Mouse (Mus musculus): ENCODE measurements at regions not wholly inside any gene's neighbourhood (a gene's known extent, or its start where the extent isn't known, plus 50 kb on each side); places are given as distances from the start of the nearest gene placed in this dataset.

GRCm38 (mm10) chr3:37971240-37971639 lies 246.9 kb upstream of the Gm5148 start:
- no peak overlapping the region for H3K4me2 ChIP-seq (replicated peaks)
- no peak for ATAC-seq
- H3K27me3 ChIP-seq: peaks cover 11% of the 10 kb centered on the region; the same call in 1 of the 2 replicates
- no peak overlapping the region for H3K27ac ChIP-seq
- no peaks in the 10 kb centered on the region for H3K9me3 ChIP-seq
- 82% methylated on average over 2 of the region's 2 CpGs for WGBS
- H3K4me1 ChIP-seq (replicated peaks): peaks cover 6% of the 10 kb centered on the region; the same call in 1 of the 2 replicates
- H3K4me3 ChIP-seq (replicated peaks): no peak overlapping the region
- no peak overlapping the region for H3K9ac ChIP-seq (replicated peaks)
- no peaks in the 10 kb centered on the region for H3K36me3 ChIP-seq

DNA sequence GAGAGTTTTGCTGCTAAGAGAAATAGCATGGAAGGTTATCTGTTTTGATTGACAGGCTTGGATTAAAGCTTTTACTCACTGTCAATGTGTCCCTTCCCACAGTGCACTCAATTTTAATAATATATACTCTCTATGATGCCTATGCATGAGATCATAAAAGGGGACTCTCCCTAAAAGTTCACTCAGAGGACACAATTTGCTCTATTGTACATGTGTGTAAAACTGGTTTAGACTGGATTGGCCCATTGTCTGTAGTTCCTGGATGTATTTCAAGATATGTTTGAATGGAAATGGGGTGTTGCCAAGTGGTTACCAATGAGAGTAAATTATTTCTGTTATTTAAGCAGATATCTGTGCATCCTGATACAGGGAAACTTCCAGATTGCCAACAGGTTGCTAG lies 244.4 kb upstream of the Gm5148 start:
- Histone ChIP-seq H3K9me3 (no peaks in the 10 kb centered on the region), H3K4me2 (replicated peaks) (no peak overlapping the region), H3K27ac (no peak overlapping the region), H3K27me3 (no peaks in the 10 kb centered on the region), H3K4me1 (replicated peaks) (no peaks in the 10 kb centered on the region), H3K36me3 (no peaks in the 10 kb centered on the region), H3K4me3 (replicated peaks) (no peak overlapping the region), H3K9ac (replicated peaks) (no peak overlapping the region)
- ATAC-seq: no peak

DNA sequence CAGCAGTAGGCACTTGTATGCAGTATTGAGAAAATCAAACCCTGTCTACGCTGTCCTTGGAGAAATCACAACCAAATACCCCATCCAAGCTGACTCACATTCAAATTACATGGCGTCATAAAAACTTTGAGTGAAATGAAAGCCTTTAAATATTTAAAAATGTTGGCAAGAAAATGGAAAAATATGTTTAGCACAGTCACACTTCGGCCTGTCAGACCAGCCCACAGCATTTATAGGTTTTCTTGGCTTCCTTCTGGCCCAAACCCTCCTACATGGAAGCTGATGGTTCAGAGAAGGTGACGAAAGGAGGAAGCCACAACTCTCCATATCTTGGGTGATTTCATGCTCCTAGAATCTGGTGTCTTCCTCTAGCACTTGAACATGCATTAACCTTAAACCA lies 240.9 kb upstream of the Gm5148 start:
- Histone ChIP-seq H3K27me3 (0 out of 2 replicates have a peak, but pooled peaks cover 6% of the 10 kb centered on the region), H3K4me3 (replicated peaks) (no peak overlapping the region), H3K36me3 (no peaks in the 10 kb centered on the region), H3K4me2 (replicated peaks) (no peak overlapping the region), H3K4me1 (replicated peaks) (no peaks in the 10 kb centered on the region), H3K9ac (replicated peaks) (no peak overlapping the region), H3K9me3 (no peaks in the 10 kb centered on the region), H3K27ac (no peak overlapping the region)
- 92% methylated on average over 4 of the region's 4 CpGs for WGBS
- no peak for ATAC-seq

DNA sequence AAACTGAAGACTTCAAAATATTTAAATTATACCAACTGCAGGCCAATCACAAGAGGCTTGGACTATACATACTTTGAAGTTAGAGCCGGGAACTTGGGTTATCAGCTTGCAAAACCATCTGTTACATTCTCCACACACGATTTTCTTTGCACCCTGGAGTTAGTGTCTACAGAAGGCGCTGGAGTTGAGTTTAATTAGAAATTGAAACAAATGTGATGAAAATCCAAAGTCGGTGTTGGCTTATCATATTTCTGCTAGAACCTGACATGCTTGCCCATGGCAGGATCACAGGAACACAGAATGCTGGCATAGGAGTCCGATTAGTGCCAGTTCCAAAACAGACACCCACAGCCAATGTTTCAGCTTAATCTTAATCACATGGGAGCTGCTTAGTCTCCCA lies 239.8 kb upstream of the Gm5148 start:
- no peaks in the 10 kb centered on the region for H3K36me3 ChIP-seq
- no peak overlapping the region for H3K4me3 ChIP-seq (replicated peaks)
- no peak for ATAC-seq
- no peak overlapping the region for H3K4me2 ChIP-seq (replicated peaks)
- H3K27ac ChIP-seq: no peak overlapping the region
- no peak overlapping the region for H3K9ac ChIP-seq (replicated peaks)
- H3K27me3 ChIP-seq: 0 out of 2 replicates have a peak, but pooled peaks cover 6% of the 10 kb centered on the region
- WGBS: 82% methylated on average over 5 of the region's 5 CpGs
- H3K9me3 ChIP-seq: no peaks in the 10 kb centered on the region
- no peaks in the 10 kb centered on the region for H3K4me1 ChIP-seq (replicated peaks)

DNA sequence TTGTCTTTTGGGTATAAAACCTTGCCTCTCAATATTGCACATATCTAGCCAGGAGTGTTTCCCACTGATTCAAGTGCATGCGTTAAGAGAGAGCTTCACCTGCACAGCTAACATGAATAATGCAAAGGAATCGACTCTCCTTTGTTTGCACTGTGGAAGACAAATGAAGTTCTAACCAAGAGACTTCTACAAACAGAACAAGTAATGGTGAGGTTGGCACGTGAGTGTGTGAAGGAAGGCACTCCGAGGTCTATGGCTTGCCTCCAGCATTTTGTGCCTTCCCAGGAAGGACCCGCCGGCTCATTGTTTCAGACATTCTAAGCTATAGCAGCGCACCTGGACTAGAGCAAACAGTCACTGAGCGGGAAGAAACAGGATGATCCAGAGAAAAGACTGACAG lies 238.5 kb upstream of the Gm5148 start:
- H3K4me2 ChIP-seq (replicated peaks): no peak overlapping the region
- no peaks in the 10 kb centered on the region for H3K9me3 ChIP-seq
- ATAC-seq: no peak
- no peak overlapping the region for H3K9ac ChIP-seq (replicated peaks)
- H3K36me3 ChIP-seq: no peaks in the 10 kb centered on the region
- WGBS: 82% methylated on average over 8 of the region's 8 CpGs
- H3K27ac ChIP-seq: no peak overlapping the region
- H3K4me1 ChIP-seq (replicated peaks): no peaks in the 10 kb centered on the region
- H3K4me3 ChIP-seq (replicated peaks): no peak overlapping the region
- 0 out of 2 replicates have a peak, but pooled peaks cover 6% of the 10 kb centered on the region for H3K27me3 ChIP-seq

DNA sequence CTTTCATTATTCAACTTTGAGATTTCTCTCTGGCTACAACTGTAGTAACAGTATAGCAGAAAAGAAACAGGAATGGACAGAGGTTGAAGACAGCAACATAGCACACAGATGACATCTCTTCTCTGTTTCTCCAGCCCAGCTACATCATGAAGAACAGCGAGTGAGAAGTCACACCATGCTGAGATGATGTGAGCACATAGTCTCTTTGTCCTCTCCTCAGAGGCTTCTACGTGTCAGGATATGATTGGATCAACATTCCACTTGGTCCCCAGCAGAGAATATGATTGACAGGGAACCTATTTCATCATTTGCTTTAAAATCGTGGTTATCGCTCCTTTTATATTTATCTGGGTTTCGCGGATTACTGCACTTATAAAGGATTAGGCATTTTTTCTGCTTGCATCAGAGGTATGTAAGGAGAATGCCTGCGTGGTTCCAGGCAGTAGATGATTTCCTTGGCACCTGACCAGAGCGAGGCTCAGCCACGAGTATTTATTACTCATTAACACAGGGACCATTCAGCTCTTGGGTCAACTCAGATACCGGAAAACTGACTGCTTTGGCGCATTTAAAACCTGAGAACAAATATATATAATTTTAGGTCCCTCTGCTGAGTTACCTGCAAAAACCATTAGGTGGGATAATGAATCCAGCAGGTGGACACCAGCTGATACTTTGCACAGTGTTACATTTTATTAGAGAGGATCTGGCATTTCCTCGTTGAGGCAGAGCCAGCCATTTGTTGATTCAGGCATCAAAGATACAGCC lies 237.9 kb upstream of the Gm5148 start:
- H3K9me3 ChIP-seq: no peaks in the 10 kb centered on the region
- H3K4me2 ChIP-seq (replicated peaks): no peak overlapping the region
- no peaks in the 10 kb centered on the region for H3K36me3 ChIP-seq
- no peaks in the 10 kb centered on the region for H3K4me1 ChIP-seq (replicated peaks)
- no peak overlapping the region for H3K9ac ChIP-seq (replicated peaks)
- H3K27me3 ChIP-seq: 0 out of 2 replicates have a peak, but pooled peaks cover 6% of the 10 kb centered on the region
- no peak overlapping the region for H3K27ac ChIP-seq
- H3K4me3 ChIP-seq (replicated peaks): no peak overlapping the region
- WGBS: 75% methylated on average over 12 of the region's 12 CpGs
- ATAC-seq: no peak

GRCm38 (mm10) chr3:37958361-37958978 lies 234.2 kb upstream of the Gm5148 start:
- Histone ChIP-seq H3K4me3 (replicated peaks) (no peak overlapping the region), H3K4me1 (replicated peaks) (no peaks in the 10 kb centered on the region), H3K9ac (replicated peaks) (no peak overlapping the region), H3K9me3 (no peaks in the 10 kb centered on the region), H3K27me3 (0 out of 2 replicates have a peak, but pooled peaks cover 6% of the 10 kb centered on the region), H3K27ac (no peak overlapping the region), H3K4me2 (replicated peaks) (no peak overlapping the region), H3K36me3 (no peaks in the 10 kb centered on the region)
- WGBS: 77% methylated on average over 6 of the region's 6 CpGs
- no peak for ATAC-seq

DNA sequence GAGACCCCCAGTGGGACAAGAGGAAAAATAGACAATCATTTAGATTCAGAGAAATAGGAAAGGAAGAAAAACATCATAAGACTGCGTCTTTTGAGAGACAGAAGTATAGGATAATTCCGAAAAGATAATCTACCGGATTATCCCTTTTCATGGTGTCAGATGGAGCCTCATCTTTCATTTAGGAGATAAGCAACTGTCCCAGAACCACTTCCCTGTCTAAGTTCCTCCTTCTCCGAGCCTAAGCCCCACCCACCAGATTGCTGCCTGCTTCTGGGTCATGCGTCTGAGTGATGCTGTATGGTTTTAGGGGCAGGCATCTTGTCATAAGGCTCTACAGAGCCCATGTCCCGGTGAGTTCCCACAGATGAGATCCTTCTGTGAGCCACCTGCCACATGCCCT lies 232.3 kb upstream of the Gm5148 start:
- no peak for ATAC-seq
- 86% methylated on average over 6 of the region's 6 CpGs for WGBS
- Histone ChIP-seq H3K9ac (replicated peaks) (no peak overlapping the region), H3K27ac (no peak overlapping the region), H3K9me3 (no peaks in the 10 kb centered on the region), H3K4me1 (replicated peaks) (no peaks in the 10 kb centered on the region), H3K4me3 (replicated peaks) (no peak overlapping the region), H3K36me3 (no peaks in the 10 kb centered on the region), H3K4me2 (replicated peaks) (no peak overlapping the region), H3K27me3 (no peaks in the 10 kb centered on the region)

- no peak overlapping the region for H3K9ac ChIP-seq (replicated peaks)
- H3K4me1 ChIP-seq (replicated peaks): no peaks in the 10 kb centered on the region
- H3K36me3 ChIP-seq: no peaks in the 10 kb centered on the region
- no peaks in the 10 kb centered on the region for H3K27me3 ChIP-seq
- H3K4me3 ChIP-seq (replicated peaks): no peak overlapping the region
- H3K4me2 ChIP-seq (replicated peaks): no peak overlapping the region
- WGBS: 64% methylated on average over 3 of the region's 3 CpGs
- ATAC-seq: no peak
- H3K9me3 ChIP-seq: no peaks in the 10 kb centered on the region
- no peak overlapping the region for H3K27ac ChIP-seq
Measured at GRCm38 (mm10) chr3:37952891-37953290, 228.6 kb upstream of the Gm5148 start.

DNA sequence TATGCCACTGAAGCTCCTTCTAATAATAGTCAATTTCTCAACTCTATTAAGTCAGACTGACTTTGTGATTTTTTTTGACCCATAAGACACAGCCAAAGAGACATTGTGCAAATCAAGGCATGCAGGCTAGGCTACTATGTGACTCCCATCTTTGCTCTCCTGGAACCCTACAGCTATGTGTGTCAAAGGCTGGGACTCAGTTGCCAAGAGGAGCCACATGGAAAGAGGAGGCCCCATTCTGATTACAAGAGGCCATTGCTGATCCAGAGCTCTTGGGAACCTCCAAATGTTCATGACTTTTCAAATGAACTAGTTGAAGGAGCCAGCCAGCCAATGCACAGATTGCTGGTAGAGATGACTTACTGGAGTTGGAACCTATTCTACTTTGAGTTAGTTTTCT lies 228.0 kb upstream of the Gm5148 start:
- no peak overlapping the region for H3K27ac ChIP-seq

DNA sequence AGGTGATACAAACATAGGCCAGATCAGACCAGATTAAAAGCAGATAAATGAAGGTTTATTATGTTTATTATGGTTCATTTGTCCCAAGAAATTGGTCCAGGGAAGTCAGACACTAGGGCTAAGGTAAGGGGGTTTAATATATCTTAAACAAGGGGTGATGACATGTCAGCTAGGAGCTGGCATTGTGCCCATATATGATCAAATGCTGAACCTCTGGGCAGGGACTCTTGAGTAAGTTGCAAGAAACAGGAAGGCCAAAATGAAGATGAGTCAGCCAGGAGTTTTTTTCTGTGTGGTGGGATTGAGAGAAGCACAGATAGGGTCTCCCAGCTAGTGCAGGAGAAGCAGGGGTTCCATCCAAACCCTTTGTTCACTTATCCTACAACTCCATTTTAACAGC lies 219.4 kb upstream of the Gm5148 start:
- no peak for ATAC-seq
- H3K27ac ChIP-seq: no peak overlapping the region
- no peaks in the 10 kb centered on the region for H3K9me3 ChIP-seq
- H3K4me3 ChIP-seq (replicated peaks): no peak overlapping the region
- no peaks in the 10 kb centered on the region for H3K4me1 ChIP-seq (replicated peaks)
- no peaks in the 10 kb centered on the region for H3K27me3 ChIP-seq
- no peak overlapping the region for H3K9ac ChIP-seq (replicated peaks)
- no peak overlapping the region for H3K4me2 ChIP-seq (replicated peaks)
- no peaks in the 10 kb centered on the region for H3K36me3 ChIP-seq

More for the DNA sequence above, 228.0 kb upstream of the Gm5148 start:
- no peaks in the 10 kb centered on the region for H3K4me1 ChIP-seq (replicated peaks)
- H3K9me3 ChIP-seq: no peaks in the 10 kb centered on the region
- H3K9ac ChIP-seq (replicated peaks): no peak overlapping the region
- ATAC-seq: no peak
- H3K4me3 ChIP-seq (replicated peaks): no peak overlapping the region
- no peaks in the 10 kb centered on the region for H3K27me3 ChIP-seq
- H3K4me2 ChIP-seq (replicated peaks): no peak overlapping the region
- H3K36me3 ChIP-seq: no peaks in the 10 kb centered on the region

- Histone ChIP-seq H3K4me2 (replicated peaks) (no peak overlapping the region), H3K9ac (replicated peaks) (no peak overlapping the region), H3K9me3 (no peaks in the 10 kb centered on the region), H3K27ac (no peak overlapping the region), H3K4me3 (replicated peaks) (no peak overlapping the region), H3K4me1 (replicated peaks) (no peaks in the 10 kb centered on the region), H3K36me3 (no peaks in the 10 kb centered on the region), H3K27me3 (no peaks in the 10 kb centered on the region)
- WGBS: 75% methylated on average over 3 of the region's 3 CpGs
- no peak for ATAC-seq
Measured at GRCm38 (mm10) chr3:37940016-37940415, 215.7 kb upstream of the Gm5148 start.

DNA sequence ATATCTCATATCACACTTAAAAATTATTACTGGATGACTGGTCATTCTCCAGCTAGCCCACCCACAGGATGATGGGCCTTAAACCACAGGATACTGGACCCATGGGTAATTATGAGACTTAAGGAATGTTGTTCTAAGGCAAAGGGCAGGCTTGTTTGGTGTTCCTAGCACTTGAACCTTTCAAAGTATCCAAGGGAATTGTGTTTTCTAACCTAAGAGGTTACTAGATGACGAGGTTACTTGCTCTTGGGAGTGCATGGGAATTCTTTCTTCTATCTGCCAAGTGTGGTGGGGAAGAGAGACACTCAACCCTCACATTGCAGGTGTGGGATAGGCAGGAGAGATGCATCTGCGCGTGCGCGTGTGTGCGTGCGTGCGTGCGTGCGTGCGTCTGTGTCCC lies 214.6 kb upstream of the Gm5148 start:
- H3K36me3 ChIP-seq: no peaks in the 10 kb centered on the region
- no peak overlapping the region for H3K4me2 ChIP-seq (replicated peaks)
- ATAC-seq: no peak
- no peaks in the 10 kb centered on the region for H3K27me3 ChIP-seq
- 96% methylated on average over 11 of the region's 11 CpGs for WGBS
- no peaks in the 10 kb centered on the region for H3K9me3 ChIP-seq
- no peak overlapping the region for H3K4me3 ChIP-seq (replicated peaks)
- no peak overlapping the region for H3K27ac ChIP-seq
- no peak overlapping the region for H3K9ac ChIP-seq (replicated peaks)
- H3K4me1 ChIP-seq (replicated peaks): no peaks in the 10 kb centered on the region

Data from midbrain, embryonic 13.5 days (tissue).